Mouse (Mus musculus) liver, postnatal 0 days (tissue): Measurements from ENCODE around the gene Il1f9. TPM values are rescaled to one million over a fixed set of nuclear protein-coding genes. Genes with fewer than 3 reads are reported as not detected.

Source experiments
- ATAC-seq: fragments of 200-750 bp; cut with Nextera tagmentation; 2 replicates; pipeline ENCODE4 v1.8.0; 2017; ENCODE audit warnings: mild to moderate bottlenecking, moderate library complexity
- DNase-seq: peaks from one replicate; pipeline ENCODE4 v3.0.0-alpha.2; 2016
- H3K27ac ChIP-seq: fragments of 300-500 bp; sonication (generic); 2 replicates; pipeline ENCODE4 v1.5.1; 2014; ENCODE audit warnings: antibody characterized with exemption, moderate library complexity, mild to moderate bottlenecking, low read depth
- H3K27me3 ChIP-seq: fragments of 300-500 bp; sonication (generic); 2 replicates; pipeline ENCODE4 v1.6.1; 2014; ENCODE audit warnings: low read length, control low read depth, mixed read lengths; ENCODE audit not compliant: insufficient read depth
- H3K36me3 ChIP-seq: fragments of 300-500 bp; sonication (generic); replicated peaks from 2 replicates; pipeline ENCODE4 v1.6.1; 2014; ENCODE audit warnings: mild to moderate bottlenecking, control low read depth, low read length, moderate library complexity, mixed read lengths; ENCODE audit not compliant: insufficient read depth
- H3K4me1 ChIP-seq: fragments of 300-500 bp; sonication (generic); 2 replicates; pipeline ENCODE4 v1.6.1; 2014; ENCODE audit warnings: antibody characterized with exemption, mild to moderate bottlenecking, control low read depth; ENCODE audit not compliant: insufficient read depth
- H3K4me2 ChIP-seq: fragments of 300-500 bp; sonication (generic); 2 replicates; pipeline ENCODE4 v1.6.1; 2014; ENCODE audit warnings: low read depth, mild to moderate bottlenecking, low read length, moderate library complexity, mixed read lengths
- H3K4me3 ChIP-seq: fragments of 300-500 bp; sonication (generic); 2 replicates; pipeline ENCODE4 v1.5.1; 2014; ENCODE audit warnings: low read depth, low read length
- H3K9ac ChIP-seq: fragments of 300-500 bp; sonication (generic); replicated peaks from 2 replicates; pipeline ENCODE4 v1.6.1; 2014; ENCODE audit warnings: mild to moderate bottlenecking, moderate library complexity
- H3K9me3 ChIP-seq: fragments of 300-500 bp; sonication (generic); 2 replicates; pipeline ENCODE4 v1.6.1; 2016; ENCODE audit warnings: mild to moderate bottlenecking, control low read depth, low read length, mixed read lengths
- CTCF ChIP-seq: sonication (generic); IDR thresholded peaks from 2 replicates; pipeline ENCODE4 v1.5.1; 2016; ENCODE audit warnings: antibody characterized with exemption, low read depth
- EP300 ChIP-seq: IDR thresholded peaks from 2 replicates; pipeline ENCODE4 v1.6.1; 2016; ENCODE audit warnings: antibody characterized with exemption, low read depth, mild to moderate bottlenecking
- WGBS: fragments of 180-500 bp; shearing (Covaris S2); extraction: QIAGEN DNeasy Blood & Tissue Kit; methylation state at CpG from one replicate; pipeline ENCODE4 v1.1.7; 2014; ENCODE audit not compliant: insufficient replicate concordance; 5-methylcytosine and 5-hydroxymethylcytosine counted together
- polyA plus RNA-seq: library from polyadenylated mRNA; unstranded; fragments of >200 nt; fragmentation: Nextera tagmentation; extraction: Ambion mirVana; gene quantifications from 2 replicates; pipeline ENCODE4 v1.2.1, GENCODE M21; 2015

Gene Il1f9
- polyA plus RNA-seq, 1 experiment from 2014 or later, result 0.68 TPM

GRCm38 (mm10) chr2:24188189-24188588 is 1.9 kb downstream of the Il1f9 start:
- ATAC-seq (peak; percentile 71), DNase-seq (no peak)
- Histone ChIP-seq H3K4me1 (no peaks in the 10 kb centered on the region), H3K9me3 (no peaks in the 10 kb centered on the region), H3K27me3 (no peaks in the 10 kb centered on the region), H3K4me2 (no peak overlapping the region), H3K4me3 (no peak overlapping the region), H3K27ac (no peak overlapping the region), H3K36me3 (no peaks in the 10 kb centered on the region), H3K9ac (no peak overlapping the region)
- WGBS, result 46% methylated on average over 1 of the region's 1 CpGs
- TF ChIP-seq EP300, result no peak
- peak; percentile 46 for TF ChIP-seq CTCF

- 79% methylated on average over 2 of the region's 2 CpGs for whole genome bisulfite sequencing
- no peak for TF ChIP-seq EP300
- no peak for TF ChIP-seq CTCF
Observed at GRCm38 (mm10) chr2:24215118-24215517, 28.8 kb downstream of the Il1f9 start, which contains the start of gene Il1f6. Il1f6 (plus strand) TSS chr2:24215418.

GRCm38 (mm10) chr2:24227191-24227590 is 40.9 kb downstream of the Il1f9 start:
- Histone ChIP-seq H3K9me3 (no peaks in the 10 kb centered on the region), H3K4me2 (no peak overlapping the region), H3K27ac (no peak overlapping the region), H3K27me3 (no peaks in the 10 kb centered on the region), H3K4me3 (no peak overlapping the region), H3K9ac (no peak overlapping the region), H3K36me3 (no peaks in the 10 kb centered on the region), H3K4me1 (no peaks in the 10 kb centered on the region)
- WGBS, result 74% methylated on average over 2 of the region's 2 CpGs
- DNase-seq (no peak), ATAC-seq (no peak)
- no peak for TF ChIP-seq EP300

More at GRCm38 (mm10) chr2:24215118-24215517, 28.8 kb downstream of the Il1f9 start, which contains the start of gene Il1f6:
- DNase-seq, result no peak
- Histone ChIP-seq H3K9me3 (no peaks in the 10 kb centered on the region), H3K4me2 (no peak within 1 kb of the TSS), H3K4me1 (no peaks in the 10 kb centered on the region), H3K4me3 (no peak within 1 kb of the TSS), H3K9ac (no peak within 1 kb of the TSS), H3K27ac (no peak within 1 kb of the TSS), H3K36me3 (no peaks in the 10 kb centered on the region), H3K27me3 (no peaks in the 10 kb centered on the region)
- no peak for ATAC-seq

Other genes with a start within 250 kb of the Il1f9 start
- gene Hnmt, start 137.1 kb upstream of the Il1f9 start, polyA plus RNA-seq, result 0.80 and 0.90 TPM in 2 replicates
- not detected in 2 replicates for gene Tbpl2, start 89.9 kb upstream of the Il1f9 start, polyA plus RNA-seq
- not detected in 2 replicates for gene Il1f8, start 33.3 kb upstream of the Il1f9 start, polyA plus RNA-seq
- not detected in 2 replicates for gene Il1f6, start 28.9 kb downstream of the Il1f9 start, polyA plus RNA-seq
- gene Il1f5, start 90.5 kb downstream of the Il1f9 start, polyA plus RNA-seq, result not detected in 2 replicates
- gene Il1f10, start 104.7 kb downstream of the Il1f9 start, polyA plus RNA-seq, result not detected in 2 replicates
- gene Il1rn, start 150.4 kb downstream of the Il1f9 start, polyA plus RNA-seq, result 17.5 and 19.0 TPM in 2 replicates
- gene Psd4, start 181.1 kb downstream of the Il1f9 start, polyA plus RNA-seq, result 3.0 and 3.9 TPM in 2 replicates